Mouse (Mus musculus) small intestine, adult 2 months (tissue): Measurements from ENCODE around the gene H1foo. TPM values are rescaled to one million over a fixed set of nuclear protein-coding genes. Genes with fewer than 3 reads are reported as not detected.

Experiments
- H3K27ac ChIP-seq: fragments of 200-500 bp; 2 replicates; pipeline ENCODE4 v1.5.1; 2012; ENCODE audit warnings: low read depth, low read length, control low read depth, inconsistent platforms; ENCODE audit not compliant: insufficient read depth
- H3K27me3 ChIP-seq: fragments of 200-500 bp; 2 replicates; pipeline ENCODE4 v1.6.1; 2012; ENCODE audit warnings: mild to moderate bottlenecking, moderate library complexity, low read length, inconsistent platforms; ENCODE audit not compliant: control insufficient read depth, insufficient read depth
- H3K36me3 ChIP-seq: fragments of 200-500 bp; 2 replicates; pipeline ENCODE4 v1.6.1; 2012; ENCODE audit warnings: mild to moderate bottlenecking, low read length, control low read depth, inconsistent platforms; ENCODE audit not compliant: control insufficient read depth, insufficient read depth
- H3K4me1 ChIP-seq: fragments of 200-500 bp; 2 replicates; pipeline ENCODE4 v1.6.1; 2012; ENCODE audit warnings: low read length, inconsistent platforms, mixed read lengths; ENCODE audit not compliant: control insufficient read depth, insufficient read depth, insufficient read length
- H3K4me3 ChIP-seq: fragments of 200-500 bp; 2 replicates; pipeline ENCODE4 v1.5.1; 2012; ENCODE audit warnings: low read depth, mild to moderate bottlenecking, control low read depth, inconsistent platforms, low read length, moderate library complexity
- CTCF ChIP-seq: fragments of 200-500 bp; IDR thresholded peaks from 2 replicates; pipeline ENCODE4 v1.5.1; 2012; ENCODE audit warnings: low read depth, mild to moderate bottlenecking, control low read depth, inconsistent platforms, low read length, moderate library complexity, mixed read lengths; ENCODE audit not compliant: insufficient replicate concordance, insufficient read length; ENCODE audit errors: extremely low read depth
- POLR2A ChIP-seq: fragments of 200-500 bp; IDR thresholded peaks from 2 replicates; pipeline ENCODE4 v1.6.1; 2012; ENCODE audit warnings: low read depth, mild to moderate bottlenecking, control low read depth, inconsistent platforms, low read length, moderate library complexity
- WGBS: fragments of 180-500 bp; shearing (Covaris S2); methylation state at CpG from one replicate; pipeline ENCODE4 v1.1.7; 2018; 5-methylcytosine and 5-hydroxymethylcytosine counted together
- polyA plus RNA-seq: library from polyadenylated mRNA; depleted of rRNA; stranded (reverse); fragments of >200 nt; gene quantifications from 2 replicates; pipeline ENCODE4 v1.2.3, GENCODE M21; 2012; rRNA removed

H1foo gene
- not detected in 2 replicates for polyA plus RNA-seq

- Histone ChIP-seq H3K4me3 (no peak within 1 kb of the TSS), H3K4me1 (no peaks in the 10 kb centered on the region; the same call in 1 of the 2 replicates), H3K27ac (no peak within 1 kb of the TSS), H3K27me3 (no peaks in the 10 kb centered on the region), H3K36me3 (no peaks in the 10 kb centered on the region)
- WGBS = 92% methylated on average over 5 of the region's 5 CpGs
- TF ChIP-seq POLR2A (no peak), CTCF (no peak)
Observed at GRCm38 (mm10) chr6:115944638-115945037, at the start of gene H1foo. H1foo (plus strand) TSS chr6:115944938.

- no peak overlapping the region for H3K4me3 ChIP-seq
- H3K27ac ChIP-seq = no peak overlapping the region
- WGBS = 92% methylated on average over 1 of the region's 1 CpGs
- TF ChIP-seq CTCF = no peak
- TF ChIP-seq POLR2A = no peak
- no peaks in the 10 kb centered on the region for H3K27me3 ChIP-seq
- no peaks in the 10 kb centered on the region for H3K36me3 ChIP-seq
- peaks cover 5% of the 10 kb centered on the region; the same call in 1 of the 2 replicates for H3K4me1 ChIP-seq
Observed at GRCm38 (mm10) chr6:115896346-115896745, 48.4 kb upstream of the H1foo start.

- H3K4me1 ChIP-seq = peaks cover 2% of the 10 kb centered on the region; the same call in 1 of the 2 replicates
- no peak for TF ChIP-seq POLR2A
- TF ChIP-seq CTCF = no peak
- H3K4me3 ChIP-seq = no peak overlapping the region
- H3K27me3 ChIP-seq = no peaks in the 10 kb centered on the region
- WGBS = 63% methylated on average over 4 of the region's 4 CpGs
- H3K27ac ChIP-seq = no peak overlapping the region
- no peaks in the 10 kb centered on the region for H3K36me3 ChIP-seq
Observed at GRCm38 (mm10) chr6:115897117-115897516, 47.6 kb upstream of the H1foo start.

GRCm38 (mm10) chr6:115897926-115898520 lies 46.7 kb upstream of the H1foo start:
- no peak overlapping the region for H3K4me3 ChIP-seq
- no peaks in the 10 kb centered on the region for H3K36me3 ChIP-seq
- no peak overlapping the region for H3K27ac ChIP-seq
- no peaks in the 10 kb centered on the region for H3K4me1 ChIP-seq
- 86% methylated on average over 7 of the region's 7 CpGs for WGBS
- no peak for TF ChIP-seq POLR2A
- no peak for TF ChIP-seq CTCF
- H3K27me3 ChIP-seq = no peaks in the 10 kb centered on the region

- no peaks in the 10 kb centered on the region for H3K36me3 ChIP-seq
- WGBS = 16% methylated on average over 3 of the region's 3 CpGs
- no peak overlapping the region for H3K4me3 ChIP-seq
- no peaks in the 10 kb centered on the region for H3K27me3 ChIP-seq
- peak overlapping the region; percentile 20; the same call in 1 of the 2 replicates for H3K27ac ChIP-seq
- H3K4me1 ChIP-seq = no peaks in the 10 kb centered on the region
- TF ChIP-seq POLR2A (no peak), CTCF (peak; percentile 75; the same call in 1 of the 2 replicates)
Observed at GRCm38 (mm10) chr6:115901062-115901461, 43.7 kb upstream of the H1foo start.

GRCm38 (mm10) chr6:115901489-115901931 lies 43.2 kb upstream of the H1foo start:
- no peaks in the 10 kb centered on the region for H3K36me3 ChIP-seq
- no peaks in the 10 kb centered on the region for H3K27me3 ChIP-seq
- H3K4me1 ChIP-seq = no peaks in the 10 kb centered on the region
- no peak overlapping the region for H3K4me3 ChIP-seq
- H3K27ac ChIP-seq = peak overlapping the region; percentile 20; the same call in 1 of the 2 replicates
- TF ChIP-seq CTCF = no peak
- no peak for TF ChIP-seq POLR2A
- WGBS = 81% methylated on average over 8 of the region's 8 CpGs

GRCm38 (mm10) chr6:115902545-115902944 lies 42.2 kb upstream of the H1foo start:
- no peak for TF ChIP-seq POLR2A
- TF ChIP-seq CTCF = no peak
- Histone ChIP-seq H3K4me3 (no peak overlapping the region), H3K27ac (no peak overlapping the region), H3K27me3 (no peaks in the 10 kb centered on the region), H3K4me1 (no peaks in the 10 kb centered on the region), H3K36me3 (no peaks in the 10 kb centered on the region)
- WGBS = 75% methylated on average over 3 of the region's 3 CpGs
